Mouse (Mus musculus): ENCODE results near the gene Dcdc2c. TPM values are rescaled to one million over a fixed set of nuclear protein-coding genes. Genes with fewer than 3 reads are reported as not detected.

The Dcdc2c gene
- polyA plus RNA-seq, 1 experiment = not detected

GRCm38 (mm10) chr12:28402256-28402655, 149.9 kb downstream of the Dcdc2c start:
- no peak overlapping the region for H3K4me3 ChIP-seq (ENCODE audit: insufficient read depth, low read length)
- no peak for TF ChIP-seq POLR2A (IDR thresholded peaks at IDR 0.05; ENCODE audit: borderline replicate concordance, low read depth, low read length)
- no peak for TF ChIP-seq CTCF (IDR thresholded peaks at IDR 0.05; ENCODE audit: low read depth, low read length)
- no peaks in the 10 kb centered on the region for H3K4me1 ChIP-seq (ENCODE audit: control insufficient read depth, insufficient read depth, low read length)
- no peak overlapping the region for H3K27ac ChIP-seq (ENCODE audit: insufficient read depth, low read depth, low read length)

GRCm38 (mm10) chr12:28401372-28401771, 150.8 kb downstream of the Dcdc2c start:
- no peak for TF ChIP-seq POLR2A (IDR thresholded peaks at IDR 0.05; ENCODE audit: borderline replicate concordance, low read depth, low read length)
- no peak for TF ChIP-seq CTCF (IDR thresholded peaks at IDR 0.05; ENCODE audit: low read depth, low read length)
- H3K27ac ChIP-seq (ENCODE audit: insufficient read depth, low read depth, low read length) = no peak overlapping the region
- no peak overlapping the region for H3K4me3 ChIP-seq (ENCODE audit: insufficient read depth, low read length)
- H3K4me1 ChIP-seq (ENCODE audit: control insufficient read depth, insufficient read depth, low read length) = no peaks in the 10 kb centered on the region

- Histone ChIP-seq H3K4me1 (ENCODE audit: control insufficient read depth, insufficient read depth, low read length) (no peaks in the 10 kb centered on the region), H3K27ac (ENCODE audit: insufficient read depth, low read depth, low read length) (no peak overlapping the region), H3K4me3 (ENCODE audit: insufficient read depth, low read length) (no peak overlapping the region)
- no peak for TF ChIP-seq CTCF (IDR thresholded peaks at IDR 0.05; ENCODE audit: low read depth, low read length)
- TF ChIP-seq POLR2A (IDR thresholded peaks at IDR 0.05; ENCODE audit: borderline replicate concordance, low read depth, low read length) = no peak
These were observed 160.1 kb downstream of the Dcdc2c start for GRCm38 (mm10) chr12:28392129-28392528.

Other genes starting within 250 kb of the Dcdc2c start
- not detected in 2 replicates for gene Allc, start 30.1 kb upstream of the Dcdc2c start, polyA plus RNA-seq (2012; ENCODE audit: insufficient read depth, insufficient read length, missing spikeins)
- 0.56 TPM in 1 of 2 replicates, not detected in the other for gene Colec11, start 71.0 kb upstream of the Dcdc2c start, polyA plus RNA-seq (2012; ENCODE audit: insufficient read depth, insufficient read length, missing spikeins)
- 659 and 814 TPM in 2 replicates for gene Rps7, start 83.6 kb upstream of the Dcdc2c start, polyA plus RNA-seq (2012; ENCODE audit: insufficient read depth, insufficient read length, missing spikeins)
- 16.0 and 20.8 TPM in 2 replicates for gene Rnaseh1, start 97.2 kb upstream of the Dcdc2c start, polyA plus RNA-seq (2012; ENCODE audit: insufficient read depth, insufficient read length, missing spikeins)
- 38.8 and 39.3 TPM in 2 replicates for gene Adi1, start 122.8 kb upstream of the Dcdc2c start, polyA plus RNA-seq (2012; ENCODE audit: insufficient read depth, insufficient read length, missing spikeins)
- 22.5 and 24.1 TPM in 2 replicates for gene Trappc12, start 198.1 kb upstream of the Dcdc2c start, polyA plus RNA-seq (2012; ENCODE audit: insufficient read depth, insufficient read length, missing spikeins)
- gene Eipr1, start 199.4 kb upstream of the Dcdc2c start, polyA plus RNA-seq (2012; ENCODE audit: insufficient read depth, insufficient read length, missing spikeins) = 12.9 and 18.3 TPM in 2 replicates

Measured in bone marrow macrophage, adult 2 months (primary cell).